1 mouse cellular context compared by ENCODE assay signal in genomic region chr4:137469081-137469844, GRCm38 (mm10).
TF ChIP-seq lines count a peak whose summit lies in the region.

No protein-coding gene starts in this region.

TF ChIP-seq in CH12.LX, 34 proteins besides CTCF, POLR2A, EP300 and RAD21 (continued from another document):
- no peak for TF ChIP-seq ELF1 (IDR thresholded peaks at IDR 0.05; ENCODE audit: low read depth, low read length)
- TF ChIP-seq TCF12 (IDR thresholded peaks at IDR 0.05; ENCODE audit: low read depth, low read length): no peak
